Mouse (Mus musculus): ENCODE data around the gene Camk1.

GRCm38 (mm10) chr6:113329396-113329795, 14.4 kb downstream of the Camk1 start:
- TF ChIP-seq TAL1 (IDR thresholded peaks at IDR 0.05; ENCODE audit: low read length) = no peak
- TF ChIP-seq GATA1 (IDR thresholded peaks at IDR 0.05; ENCODE audit: low read length) = no peak

All from erythroblast, embryonic 14.5 days (primary cell).